Mouse (Mus musculus): ENCODE results near the gene Wdr24. TPM values are rescaled to one million over a fixed set of nuclear protein-coding genes. Genes with fewer than 3 reads are reported as not detected.

Wdr24 gene
- polyA plus RNA-seq (2015; fragmentation: Nextera tagmentation; extraction: Ambion mirVana) = 24.7 and 27.1 TPM in 2 replicates

- H3K9ac ChIP-seq = peak within 1 kb of the TSS; percentile 74
- peak within 1 kb of the TSS; percentile 44; the same call in 1 of the 2 replicates for H3K27ac ChIP-seq (replicated peaks)
- peaks cover 30% of the 10 kb centered on the region for H3K27me3 ChIP-seq
- no peaks in the 10 kb centered on the region for H3K9me3 ChIP-seq (replicated peaks)
- peak within 1 kb of the TSS; percentile 94 for H3K4me2 ChIP-seq (replicated peaks)
- H3K36me3 ChIP-seq = peaks cover 20% of the 10 kb centered on the region
- WGBS = under 1% methylated on average over 18 of the region's 18 CpGs
- peak; percentile 59; the same call in 1 of the 2 replicates for ATAC-seq (ENCODE audit: insufficient number of reproducible peaks, low FRiP score, low TSS enrichment, low read depth)
- peak within 1 kb of the TSS; percentile 69 for H3K4me3 ChIP-seq (replicated peaks)
- peaks cover 45% of the 10 kb centered on the region for H3K4me1 ChIP-seq
Observed at GRCm38 (mm10) chr17:25823452-25823851, at the start of gene Wdr24. TSS of gene Wdr24 (plus strand) at chr17:25823627.

GRCm38 (mm10) chr17:25775318-25776062 lies 47.9 kb upstream of the Wdr24 start:
- Histone ChIP-seq H3K36me3 (peaks cover 30% of the 10 kb centered on the region), H3K9ac (no peak overlapping the region), H3K4me2 (replicated peaks) (no peak overlapping the region), H3K4me3 (replicated peaks) (no peak overlapping the region), H3K27ac (replicated peaks) (no peak overlapping the region), H3K4me1 (peaks cover 7% of the 10 kb centered on the region), H3K27me3 (no peaks in the 10 kb centered on the region), H3K9me3 (replicated peaks) (no peaks in the 10 kb centered on the region)
- 78% methylated on average over 10 of the region's 10 CpGs for WGBS
- no peak for ATAC-seq (ENCODE audit: insufficient number of reproducible peaks, low FRiP score, low TSS enrichment, low read depth)

DNA sequence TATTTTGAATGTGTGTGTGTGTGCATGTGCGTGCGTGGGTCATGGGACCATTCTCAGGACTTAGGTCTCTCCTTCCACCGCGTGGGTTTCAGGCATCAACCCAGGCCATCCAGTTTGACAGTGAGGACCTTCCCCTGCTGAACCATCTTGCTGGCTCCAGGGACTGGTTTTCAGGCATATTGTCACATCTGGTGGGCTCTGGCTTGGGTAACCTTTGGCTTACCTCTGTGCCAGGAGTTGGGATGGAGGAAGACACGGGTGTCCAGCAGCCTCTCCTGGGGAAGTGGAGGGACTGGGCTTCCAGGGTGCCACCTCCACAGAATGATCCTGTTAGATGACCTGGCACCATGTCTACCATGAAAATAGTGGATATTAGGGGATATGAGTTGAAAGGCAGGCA lies 45.5 kb upstream of the Wdr24 start:
- Histone ChIP-seq H3K4me2 (replicated peaks) (no peak overlapping the region), H3K4me1 (peaks cover 10% of the 10 kb centered on the region), H3K27ac (replicated peaks) (no peak overlapping the region), H3K27me3 (no peaks in the 10 kb centered on the region), H3K9ac (no peak overlapping the region), H3K9me3 (replicated peaks) (no peaks in the 10 kb centered on the region), H3K36me3 (peaks cover 53% of the 10 kb centered on the region), H3K4me3 (replicated peaks) (no peak overlapping the region)
- WGBS = 93% methylated on average over 5 of the region's 5 CpGs
- no peak for ATAC-seq (ENCODE audit: insufficient number of reproducible peaks, low FRiP score, low TSS enrichment, low read depth)

DNA sequence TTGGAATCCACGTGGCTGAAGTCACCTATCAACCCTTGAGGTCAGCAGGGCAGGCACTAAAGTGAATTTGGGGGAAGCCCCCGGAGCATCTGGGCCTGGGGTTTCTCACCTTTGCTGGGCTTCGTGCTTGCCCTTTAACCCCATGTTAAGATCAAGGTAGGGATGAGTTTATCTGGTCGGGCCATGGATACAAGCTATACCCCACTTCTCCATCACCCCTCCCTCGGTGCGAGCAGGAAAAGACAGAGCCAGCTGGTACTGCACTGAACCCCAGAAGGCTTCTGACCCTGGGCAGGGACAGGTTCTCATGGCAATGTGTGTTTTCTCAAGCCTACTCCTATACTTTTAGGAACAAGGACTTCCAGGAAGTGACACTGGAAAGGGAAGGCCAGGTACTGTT lies 42.1 kb upstream of the Wdr24 start:
- 78% methylated on average over 6 of the region's 6 CpGs for WGBS
- H3K36me3 ChIP-seq = peaks cover 63% of the 10 kb centered on the region

DNA sequence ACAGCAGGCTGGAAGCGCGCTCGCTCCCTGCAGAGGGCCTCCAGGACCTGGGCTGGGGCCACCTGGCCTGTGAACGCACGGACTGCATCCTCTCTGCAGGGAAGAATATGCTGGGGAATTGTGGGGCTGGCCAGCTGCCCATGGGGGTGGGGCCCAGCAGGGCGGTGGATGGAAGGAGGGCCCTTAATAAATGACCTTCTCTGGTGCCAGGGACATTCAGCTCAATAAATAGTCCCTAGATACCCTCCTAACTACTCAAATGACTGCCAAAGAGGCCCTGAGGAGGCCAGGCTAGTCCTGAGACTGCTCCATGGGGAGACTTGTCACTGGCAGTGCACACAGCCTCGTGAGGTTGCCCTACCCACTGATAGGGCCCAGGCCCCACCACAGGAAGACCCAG lies 40.3 kb upstream of the Wdr24 start:
- Histone ChIP-seq H3K9ac (no peak overlapping the region), H3K4me2 (replicated peaks) (no peak overlapping the region), H3K27ac (replicated peaks) (no peak overlapping the region), H3K27me3 (no peaks in the 10 kb centered on the region), H3K4me3 (replicated peaks) (no peak overlapping the region), H3K36me3 (peaks cover 56% of the 10 kb centered on the region), H3K4me1 (peaks cover 28% of the 10 kb centered on the region), H3K9me3 (replicated peaks) (no peaks in the 10 kb centered on the region)
- ATAC-seq (ENCODE audit: insufficient number of reproducible peaks, low FRiP score, low TSS enrichment, low read depth) = no peak
- WGBS = 83% methylated on average over 7 of the region's 7 CpGs

More for the DNA sequence above, 42.1 kb upstream of the Wdr24 start:
- no peak for ATAC-seq (ENCODE audit: insufficient number of reproducible peaks, low FRiP score, low TSS enrichment, low read depth)
- no peaks in the 10 kb centered on the region for H3K27me3 ChIP-seq
- H3K4me3 ChIP-seq (replicated peaks) = no peak overlapping the region
- peaks cover 28% of the 10 kb centered on the region for H3K4me1 ChIP-seq
- H3K27ac ChIP-seq (replicated peaks) = no peak overlapping the region
- H3K9ac ChIP-seq = no peak overlapping the region
- H3K4me2 ChIP-seq (replicated peaks) = no peak overlapping the region
- H3K9me3 ChIP-seq (replicated peaks) = no peaks in the 10 kb centered on the region

GRCm38 (mm10) chr17:25783861-25784574 lies 39.4 kb upstream of the Wdr24 start:
- H3K4me3 ChIP-seq (replicated peaks) = peak overlapping the region; percentile 78
- H3K27ac ChIP-seq (replicated peaks) = no peak overlapping the region
- H3K4me1 ChIP-seq = peaks cover 28% of the 10 kb centered on the region
- no peak for ATAC-seq (ENCODE audit: insufficient number of reproducible peaks, low FRiP score, low TSS enrichment, low read depth)
- H3K9ac ChIP-seq = peak overlapping the region; percentile 70; the same call in 1 of the 2 replicates
- H3K4me2 ChIP-seq (replicated peaks) = peak overlapping the region; percentile 69
- WGBS = 70% methylated on average over 15 of the region's 15 CpGs
- H3K36me3 ChIP-seq = peaks cover 53% of the 10 kb centered on the region
- no peaks in the 10 kb centered on the region for H3K27me3 ChIP-seq
- H3K9me3 ChIP-seq (replicated peaks) = no peaks in the 10 kb centered on the region

- peak within 1 kb of the TSS; percentile 70 for H3K9ac ChIP-seq
- H3K4me1 ChIP-seq = peaks cover 28% of the 10 kb centered on the region
- peak within 1 kb of the TSS; percentile 90 for H3K27ac ChIP-seq (replicated peaks)
- ATAC-seq (ENCODE audit: insufficient number of reproducible peaks, low FRiP score, low TSS enrichment, low read depth) = peak; percentile 82
- no peaks in the 10 kb centered on the region for H3K9me3 ChIP-seq (replicated peaks)
- peak within 1 kb of the TSS; percentile 78 for H3K4me3 ChIP-seq (replicated peaks)
- under 1% methylated on average over 23 of the region's 23 CpGs for WGBS
- H3K4me2 ChIP-seq (replicated peaks) = peak within 1 kb of the TSS; percentile 69
- H3K36me3 ChIP-seq = peaks cover 50% of the 10 kb centered on the region
- no peaks in the 10 kb centered on the region for H3K27me3 ChIP-seq
Observed at GRCm38 (mm10) chr17:25785281-25785745, 38.1 kb upstream of the Wdr24 start, which contains the start of gene Haghl. TSS of gene Haghl (minus strand) at chr17:25785673.

DNA sequence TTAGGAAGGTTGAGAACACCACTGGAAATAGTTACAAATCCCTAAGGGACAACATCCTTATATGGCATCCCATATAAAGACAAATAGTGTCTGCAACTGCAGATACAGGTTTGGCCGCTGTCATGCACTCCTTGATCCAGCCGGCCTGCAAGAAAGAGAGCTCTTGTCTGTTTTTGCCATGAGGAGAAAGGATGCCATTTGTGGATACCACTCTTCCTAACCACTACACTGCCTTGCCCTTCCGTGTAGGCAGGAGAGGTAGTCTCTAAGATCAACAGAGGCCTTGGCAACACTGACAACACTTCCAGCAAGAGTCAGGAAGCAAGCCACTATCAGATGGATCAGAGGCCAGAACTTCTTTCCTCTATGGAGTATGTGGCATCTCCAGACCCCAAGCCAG lies 37.1 kb upstream of the Wdr24 start, which contains the start of gene Ccdc78:
TSS of gene Ccdc78 (plus strand) at position 301 of the 400 bp plus-strand sequence.
- Histone ChIP-seq H3K4me3 (replicated peaks) (peak within 1 kb of the TSS; percentile 78), H3K9ac (peak within 1 kb of the TSS; percentile 70), H3K27me3 (no peaks in the 10 kb centered on the region), H3K4me1 (peaks cover 37% of the 10 kb centered on the region), H3K36me3 (peaks cover 43% of the 10 kb centered on the region), H3K4me2 (replicated peaks) (peak within 1 kb of the TSS; percentile 69), H3K27ac (replicated peaks) (peak within 1 kb of the TSS; percentile 90), H3K9me3 (replicated peaks) (no peaks in the 10 kb centered on the region)
- ATAC-seq (ENCODE audit: insufficient number of reproducible peaks, low FRiP score, low TSS enrichment, low read depth) = no peak
- 80% methylated on average over 3 of the region's 3 CpGs for WGBS

DNA sequence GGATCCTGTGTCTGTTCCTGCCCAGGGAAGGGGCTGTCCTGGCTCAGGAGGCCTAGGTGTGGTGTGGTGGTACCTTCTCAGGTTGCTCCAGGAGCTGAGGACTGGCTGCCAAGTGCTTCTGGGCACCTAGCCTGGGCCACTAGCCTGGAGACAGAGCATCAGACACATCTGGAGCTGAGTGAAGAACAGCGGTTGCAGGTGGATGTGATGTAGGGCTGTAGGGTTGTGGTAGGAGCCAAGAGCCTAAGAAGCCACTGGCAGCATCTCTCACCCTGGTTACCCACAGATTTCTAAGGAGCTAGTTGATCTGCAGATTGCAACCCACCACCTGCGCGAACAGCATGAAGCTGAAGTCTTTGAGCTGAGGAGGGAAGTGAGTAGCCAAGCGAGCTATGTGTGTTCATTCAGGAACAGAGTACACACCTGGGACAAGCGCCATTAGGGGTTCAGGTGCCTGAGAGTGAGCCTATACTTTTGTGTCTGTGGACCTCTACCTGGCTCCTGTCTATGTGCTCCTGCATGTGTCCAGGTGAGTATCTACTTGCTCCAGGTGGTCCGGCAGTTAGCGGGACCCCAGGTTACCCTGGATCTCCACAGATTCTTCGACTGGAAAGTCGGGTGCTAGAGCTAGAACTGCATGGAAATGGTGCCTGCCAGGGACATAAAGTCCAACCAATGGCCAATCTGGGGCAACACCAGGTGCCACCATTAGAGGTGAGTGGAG lies 36.5 kb upstream of the Wdr24 start:
- Histone ChIP-seq H3K4me3 (replicated peaks) (no peak overlapping the region), H3K4me2 (replicated peaks) (no peak overlapping the region), H3K36me3 (peaks cover 36% of the 10 kb centered on the region), H3K9ac (no peak overlapping the region), H3K9me3 (replicated peaks) (no peaks in the 10 kb centered on the region), H3K4me1 (peaks cover 43% of the 10 kb centered on the region), H3K27ac (replicated peaks) (no peak overlapping the region), H3K27me3 (no peaks in the 10 kb centered on the region)
- WGBS = 90% methylated on average over 9 of the region's 9 CpGs
- ATAC-seq (ENCODE audit: insufficient number of reproducible peaks, low FRiP score, low TSS enrichment, low read depth) = no peak

DNA sequence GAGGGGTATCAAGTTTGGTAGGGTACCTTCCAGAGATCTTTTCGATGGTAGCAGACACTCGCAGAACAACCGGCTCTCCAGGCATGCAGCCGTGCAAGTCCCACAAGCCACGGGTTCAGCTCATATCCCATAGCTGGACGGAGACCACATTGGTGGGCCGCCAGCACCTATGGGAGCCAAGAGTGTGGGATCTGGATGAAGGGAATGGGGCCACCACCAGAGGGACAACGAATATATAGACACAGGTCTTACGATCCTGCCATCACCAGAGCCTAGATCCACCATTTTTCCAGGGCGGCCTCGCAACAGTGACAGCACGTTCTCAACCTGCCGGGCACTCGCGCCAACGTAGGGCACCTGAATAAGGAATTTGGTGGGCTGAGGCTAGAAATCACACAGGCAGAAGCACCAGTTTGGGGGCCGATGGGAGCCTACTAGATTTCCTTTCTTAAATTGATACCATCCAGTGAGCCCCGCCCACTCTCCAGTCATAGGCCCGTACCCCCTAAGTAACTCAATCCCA lies 32.0 kb upstream of the Wdr24 start:
- no peak for ATAC-seq (ENCODE audit: insufficient number of reproducible peaks, low FRiP score, low TSS enrichment, low read depth)
- Histone ChIP-seq H3K9me3 (replicated peaks) (no peaks in the 10 kb centered on the region), H3K9ac (peak overlapping the region; percentile 75), H3K36me3 (peaks cover 19% of the 10 kb centered on the region), H3K27ac (replicated peaks) (peak overlapping the region; percentile 96), H3K4me2 (replicated peaks) (peak overlapping the region; percentile 79), H3K4me1 (peaks cover 39% of the 10 kb centered on the region), H3K4me3 (replicated peaks) (peak overlapping the region; percentile 79), H3K27me3 (no peaks in the 10 kb centered on the region)
- 18% methylated on average over 19 of the region's 19 CpGs for WGBS
